Mouse (Mus musculus) megakaryocyte, embryonic 14.5 days (primary cell): ENCODE measurements around the gene Gapdhs.

Experiments
- FLI1 ChIP-seq: IDR thresholded peaks from 2 replicates; pipeline ENCODE4 v1.6.1; 2012; ENCODE audit warnings: low read length, inconsistent platforms, mixed read lengths
- GATA1 ChIP-seq: IDR thresholded peaks from 3 replicates; pipeline ENCODE4 v1.6.1; 2012; ENCODE audit warnings: mixed read lengths, low read length, inconsistent platforms, borderline replicate concordance

DNA sequence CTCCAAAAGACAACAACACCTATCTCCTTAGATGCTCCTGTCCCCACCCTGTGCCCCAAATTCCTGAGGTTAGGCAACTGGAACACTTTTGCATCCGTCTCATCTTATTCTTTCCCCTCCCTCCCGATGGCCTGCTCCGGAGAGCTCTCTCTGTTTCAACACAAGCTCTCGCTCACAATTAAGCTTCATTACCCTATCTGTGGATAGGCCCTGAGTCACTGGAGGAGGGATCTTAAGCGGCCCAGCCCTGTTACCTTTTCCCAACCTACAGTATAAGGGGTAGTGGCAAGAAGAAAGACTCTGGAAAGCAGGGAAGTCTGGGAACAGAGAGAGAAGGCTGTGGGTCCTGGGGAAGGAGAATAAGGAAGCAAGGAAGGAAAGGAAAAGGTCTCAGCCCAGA, 20.0 kb upstream of the Gapdhs start, which contains the start of gene Dmkn:
- no peak for TF ChIP-seq GATA1
- TF ChIP-seq FLI1: no peak
